Mouse (Mus musculus) intestine, embryonic 16.5 days (tissue): ENCODE data around the gene Ptges3. TPM values are rescaled to one million over a fixed set of nuclear protein-coding genes. Genes with fewer than 3 reads are reported as not detected.

Experiments used
- ATAC-seq: fragments of 200-750 bp; cut with Nextera tagmentation; 2 replicates; pipeline ENCODE4 v1.8.0; 2017; ENCODE audit warnings: moderate TSS enrichment, moderate library complexity
- H3K27ac ChIP-seq: fragments of 300-500 bp; sonication (generic); 2 replicates; pipeline ENCODE4 v1.5.1; 2014; ENCODE audit warnings: mild to moderate bottlenecking, low read length
- H3K27me3 ChIP-seq: fragments of 300-500 bp; sonication (generic); replicated peaks from 2 replicates; pipeline ENCODE4 v1.6.1; 2014; ENCODE audit warnings: low read length, control low read depth, mixed read lengths; ENCODE audit not compliant: control insufficient read depth, insufficient read depth
- H3K36me3 ChIP-seq: fragments of 300-500 bp; sonication (generic); 2 replicates; pipeline ENCODE4 v1.6.1; 2014; ENCODE audit warnings: low read length, control low read depth; ENCODE audit not compliant: control insufficient read depth, insufficient read depth
- H3K4me1 ChIP-seq: fragments of 300-500 bp; sonication (generic); 2 replicates; pipeline ENCODE4 v1.6.1; 2014; ENCODE audit warnings: low read length, control low read depth, mixed read lengths; ENCODE audit not compliant: control insufficient read depth, insufficient read depth
- H3K4me2 ChIP-seq: fragments of 300-500 bp; sonication (generic); 2 replicates; pipeline ENCODE4 v1.6.1; 2014; ENCODE audit warnings: low read depth, low read length, control low read depth
- H3K4me3 ChIP-seq: fragments of 300-500 bp; sonication (generic); 2 replicates; pipeline ENCODE4 v1.5.1; 2014; ENCODE audit warnings: mild to moderate bottlenecking, low read length
- H3K9ac ChIP-seq: fragments of 300-500 bp; sonication (generic); 2 replicates; pipeline ENCODE4 v1.6.1; 2014; ENCODE audit warnings: low read depth, low read length
- H3K9me3 ChIP-seq: fragments of 300-500 bp; sonication (generic); 2 replicates; pipeline ENCODE4 v1.6.1; 2016; ENCODE audit warnings: low read length, control low read depth; ENCODE audit not compliant: control insufficient read depth
- WGBS: fragments of 180-500 bp; shearing (Covaris S2); extraction: QIAGEN DNeasy Blood & Tissue Kit; methylation state at CpG from one replicate; pipeline ENCODE4 v1.1.7; 2014; 5-methylcytosine and 5-hydroxymethylcytosine counted together
- polyA plus RNA-seq: library from polyadenylated mRNA; unstranded; fragments of >200 nt; fragmentation: Nextera tagmentation; extraction: Ambion mirVana; gene quantifications from 2 replicates; pipeline ENCODE4 v1.2.1, GENCODE M21; 2015

Ptges3 gene
- polyA plus RNA-seq, 1 experiment from 2014 or later: 401 TPM

GRCm38 (mm10) chr10:128095003-128095636, 36.4 kb downstream of the Ptges3 start:
- H3K4me1 ChIP-seq: peaks cover 38% of the 10 kb centered on the region
- 30% methylated on average over 9 of the region's 9 CpGs for WGBS
- no peaks in the 10 kb centered on the region for H3K9me3 ChIP-seq
- 0 out of 2 replicates have a peak overlapping the region, but pooled peaks have one; percentile 34 for H3K9ac ChIP-seq
- peak overlapping the region; percentile 57; the same call in 1 of the 2 replicates for H3K27ac ChIP-seq
- no peak for ATAC-seq
- H3K27me3 ChIP-seq: no peaks in the 10 kb centered on the region
- H3K36me3 ChIP-seq: no peaks in the 10 kb centered on the region
- H3K4me2 ChIP-seq: peak overlapping the region; percentile 62
- peak overlapping the region; percentile 84; the same call in 1 of the 2 replicates for H3K4me3 ChIP-seq

GRCm38 (mm10) chr10:128096313-128096692, 37.5 kb downstream of the Ptges3 start:
- no peaks in the 10 kb centered on the region for H3K36me3 ChIP-seq
- H3K4me1 ChIP-seq: peaks cover 34% of the 10 kb centered on the region
- ATAC-seq: no peak
- no peaks in the 10 kb centered on the region for H3K9me3 ChIP-seq
- H3K27me3 ChIP-seq: no peaks in the 10 kb centered on the region
- H3K9ac ChIP-seq: peak overlapping the region; percentile 30; the same call in 1 of the 2 replicates
- peak overlapping the region; percentile 42 for H3K4me2 ChIP-seq
- H3K27ac ChIP-seq: no peak overlapping the region
- H3K4me3 ChIP-seq: peak overlapping the region; percentile 98
- 19% methylated on average over 4 of the region's 4 CpGs for WGBS

GRCm38 (mm10) chr10:128096693-128097586, 38.2 kb downstream of the Ptges3 start:
- Histone ChIP-seq H3K4me1 (peaks cover 29% of the 10 kb centered on the region), H3K9ac (peak overlapping the region; percentile 96), H3K9me3 (no peaks in the 10 kb centered on the region), H3K36me3 (no peaks in the 10 kb centered on the region), H3K4me3 (peak overlapping the region; percentile 98), H3K4me2 (peak overlapping the region; percentile 72), H3K27me3 (no peaks in the 10 kb centered on the region), H3K27ac (peak overlapping the region; percentile 77)
- ATAC-seq: peak; percentile 54
- under 1% methylated on average over 83 of the region's 86 CpGs for WGBS

GRCm38 (mm10) chr10:128097587-128097971, 38.8 kb downstream of the Ptges3 start:
- H3K4me3 ChIP-seq: peak overlapping the region; percentile 98
- H3K27ac ChIP-seq: peak overlapping the region; percentile 77
- H3K27me3 ChIP-seq: no peaks in the 10 kb centered on the region
- H3K4me1 ChIP-seq: peaks cover 26% of the 10 kb centered on the region
- no peak for ATAC-seq
- under 1% methylated on average over 13 of the region's 13 CpGs for WGBS
- no peaks in the 10 kb centered on the region for H3K9me3 ChIP-seq
- no peaks in the 10 kb centered on the region for H3K36me3 ChIP-seq
- H3K4me2 ChIP-seq: peak overlapping the region; percentile 72
- peak overlapping the region; percentile 96 for H3K9ac ChIP-seq

GRCm38 (mm10) chr10:128110103-128110761, 51.5 kb downstream of the Ptges3 start:
- Histone ChIP-seq H3K27ac (no peak overlapping the region), H3K27me3 (no peaks in the 10 kb centered on the region), H3K4me1 (no peaks in the 10 kb centered on the region), H3K9ac (no peak overlapping the region), H3K36me3 (peaks cover 17% of the 10 kb centered on the region), H3K4me2 (no peak overlapping the region), H3K4me3 (no peak overlapping the region), H3K9me3 (no peaks in the 10 kb centered on the region)
- no peak for ATAC-seq
- 82% methylated on average over 4 of the region's 4 CpGs for WGBS

GRCm38 (mm10) chr10:128111227-128111626, 52.5 kb downstream of the Ptges3 start:
- H3K27me3 ChIP-seq: no peaks in the 10 kb centered on the region
- no peak for ATAC-seq
- H3K4me1 ChIP-seq: no peaks in the 10 kb centered on the region
- H3K36me3 ChIP-seq: peaks cover 26% of the 10 kb centered on the region
- no peak overlapping the region for H3K9ac ChIP-seq
- no peak overlapping the region for H3K4me3 ChIP-seq
- H3K9me3 ChIP-seq: no peaks in the 10 kb centered on the region
- H3K4me2 ChIP-seq: no peak overlapping the region
- H3K27ac ChIP-seq: no peak overlapping the region

- H3K4me1 ChIP-seq: no peaks in the 10 kb centered on the region
- H3K9ac ChIP-seq: no peak overlapping the region
- no peak overlapping the region for H3K4me3 ChIP-seq
- H3K9me3 ChIP-seq: no peaks in the 10 kb centered on the region
- H3K36me3 ChIP-seq: peaks cover 56% of the 10 kb centered on the region
- H3K27ac ChIP-seq: no peak overlapping the region
- no peak overlapping the region for H3K4me2 ChIP-seq
- H3K27me3 ChIP-seq: no peaks in the 10 kb centered on the region
- no peak for ATAC-seq
- WGBS: 92% methylated on average over 7 of the region's 7 CpGs
Observed at GRCm38 (mm10) chr10:128123833-128124232, 65.1 kb downstream of the Ptges3 start.

- Histone ChIP-seq H3K4me2 (no peak overlapping the region), H3K4me3 (no peak overlapping the region), H3K27ac (no peak overlapping the region), H3K4me1 (no peaks in the 10 kb centered on the region), H3K36me3 (peaks cover 56% of the 10 kb centered on the region), H3K27me3 (no peaks in the 10 kb centered on the region), H3K9ac (no peak overlapping the region), H3K9me3 (no peaks in the 10 kb centered on the region)
- WGBS: 95% methylated on average over 9 of the region's 9 CpGs
- ATAC-seq: no peak
Observed at GRCm38 (mm10) chr10:128124831-128125230, 66.1 kb downstream of the Ptges3 start.

GRCm38 (mm10) chr10:128125951-128126350, 67.2 kb downstream of the Ptges3 start:
- Histone ChIP-seq H3K4me2 (no peak overlapping the region), H3K9me3 (no peaks in the 10 kb centered on the region), H3K27ac (no peak overlapping the region), H3K4me1 (no peaks in the 10 kb centered on the region), H3K27me3 (no peaks in the 10 kb centered on the region), H3K9ac (no peak overlapping the region), H3K36me3 (peaks cover 54% of the 10 kb centered on the region), H3K4me3 (no peak overlapping the region)
- 92% methylated on average over 14 of the region's 14 CpGs for WGBS
- ATAC-seq: no peak
